Mouse (Mus musculus) cerebellum, adult (tissue): ENCODE results near the gene Tnnt3.
A peak's percentile ranks its signal among the peaks of the same experiment; 100 is the strongest.

Experiments used
- ATAC-seq: cut with Nextera tagmentation; 2 replicates; pipeline ENCODE4 v1.9.2; 2017; ENCODE audit warnings: mild to moderate bottlenecking, moderate library complexity, mixed read lengths; ENCODE audit not compliant: insufficient number of reproducible peaks, low FRiP score, low TSS enrichment

Gene Tnnt3

GRCm38 (mm10) chr7:142503206-142503605 lies 4.6 kb downstream of the Tnnt3 start:
- no peak for ATAC-seq

- no peak for ATAC-seq
Observed at GRCm38 (mm10) chr7:142505942-142506341, 7.3 kb downstream of the Tnnt3 start.

GRCm38 (mm10) chr7:142506501-142506900 lies 7.9 kb downstream of the Tnnt3 start:
- no peak for ATAC-seq

GRCm38 (mm10) chr7:142507453-142507852 lies 8.8 kb downstream of the Tnnt3 start:
- ATAC-seq: no peak

- ATAC-seq: no peak
Observed at GRCm38 (mm10) chr7:142509518-142509917, 10.9 kb downstream of the Tnnt3 start.

- no peak for ATAC-seq
Observed at GRCm38 (mm10) chr7:142510021-142510777, 11.6 kb downstream of the Tnnt3 start.

- ATAC-seq: no peak
Observed at GRCm38 (mm10) chr7:142514048-142514447, 15.4 kb downstream of the Tnnt3 start.

- no peak for ATAC-seq
Observed at GRCm38 (mm10) chr7:142516221-142516978, 17.8 kb downstream of the Tnnt3 start.

- no peak for ATAC-seq
Observed at GRCm38 (mm10) chr7:142517531-142517930, 18.9 kb downstream of the Tnnt3 start.

- ATAC-seq: no peak
Observed at GRCm38 (mm10) chr7:142520331-142520730, 21.7 kb downstream of the Tnnt3 start.

GRCm38 (mm10) chr7:142522352-142522751 lies 23.7 kb downstream of the Tnnt3 start:
- ATAC-seq: no peak

- ATAC-seq: no peak
Observed at GRCm38 (mm10) chr7:142523200-142523990, 24.8 kb downstream of the Tnnt3 start.

- no peak for ATAC-seq
Observed at GRCm38 (mm10) chr7:142525342-142526178, 26.9 kb downstream of the Tnnt3 start.

GRCm38 (mm10) chr7:142529350-142529749 lies 30.7 kb downstream of the Tnnt3 start:
- no peak for ATAC-seq

- ATAC-seq: no peak
Observed at GRCm38 (mm10) chr7:142531973-142532521, 33.4 kb downstream of the Tnnt3 start.

GRCm38 (mm10) chr7:142532671-142533058 lies 34.0 kb downstream of the Tnnt3 start, which contains the start of gene Mrpl23:
Mrpl23 (plus strand) TSS chr7:142532686.
- peak; percentile 49; the same call in 1 of the 2 replicates for ATAC-seq

- ATAC-seq: peak; percentile 61; the same call in 1 of the 2 replicates
Observed at GRCm38 (mm10) chr7:142533059-142533855, 34.6 kb downstream of the Tnnt3 start.

- ATAC-seq: no peak
Observed at GRCm38 (mm10) chr7:142535116-142535515, 36.5 kb downstream of the Tnnt3 start.

GRCm38 (mm10) chr7:142535832-142536231 lies 37.2 kb downstream of the Tnnt3 start:
- no peak for ATAC-seq
